Mouse (Mus musculus): ENCODE measurements around the gene Gngt2. TPM values are rescaled to one million over a fixed set of nuclear protein-coding genes. Genes with fewer than 3 reads are reported as not detected.

Gene Gngt2
- polyA plus RNA-seq (2012; ENCODE audit: insufficient read depth, insufficient read length, missing spikeins): 106 and 152 TPM in 2 replicates

GRCm38 (mm10) chr11:95837059-95837458 lies at the start of gene Gngt2:
Gene Gngt2, plus strand, starts transcription at chr11:95837216.
- H3K4me1 ChIP-seq (ENCODE audit: control insufficient read depth, insufficient read depth, insufficient read length, low read length): peaks cover 44% of the 10 kb centered on the region
- H3K27ac ChIP-seq (replicated peaks; ENCODE audit: low read depth, low read length): peak within 1 kb of the TSS; percentile 90
- no peak within 1 kb of the TSS for H3K4me3 ChIP-seq (ENCODE audit: insufficient read depth, low read depth, low read length)

GRCm38 (mm10) chr11:95789451-95789891 lies 47.5 kb upstream of the Gngt2 start:
- no peak overlapping the region for H3K4me3 ChIP-seq (ENCODE audit: insufficient read depth, low read depth, low read length)
- H3K27ac ChIP-seq (replicated peaks; ENCODE audit: low read depth, low read length): peak overlapping the region; percentile 75
- peaks cover 29% of the 10 kb centered on the region for H3K4me1 ChIP-seq (ENCODE audit: control insufficient read depth, insufficient read depth, insufficient read length, low read length)

- no peak overlapping the region for H3K4me3 ChIP-seq (ENCODE audit: insufficient read depth, low read depth, low read length)
- peak overlapping the region; percentile 57 for H3K27ac ChIP-seq (replicated peaks; ENCODE audit: low read depth, low read length)
- H3K4me1 ChIP-seq (ENCODE audit: control insufficient read depth, insufficient read depth, insufficient read length, low read length): peaks cover 40% of the 10 kb centered on the region
These were observed 45.2 kb upstream of the Gngt2 start for GRCm38 (mm10) chr11:95791787-95792186.

- Histone ChIP-seq H3K4me3 (ENCODE audit: insufficient read depth, low read depth, low read length) (no peak overlapping the region), H3K27ac (replicated peaks; ENCODE audit: low read depth, low read length) (0 out of 2 replicates have a peak overlapping the region, but pooled peaks have one; percentile 15), H3K4me1 (ENCODE audit: control insufficient read depth, insufficient read depth, insufficient read length, low read length) (peaks cover 43% of the 10 kb centered on the region)
These were observed 44.0 kb upstream of the Gngt2 start for GRCm38 (mm10) chr11:95792950-95793509.

GRCm38 (mm10) chr11:95794201-95794600 lies 42.8 kb upstream of the Gngt2 start:
- Histone ChIP-seq H3K27ac (replicated peaks; ENCODE audit: low read depth, low read length) (peak overlapping the region; percentile 90), H3K4me3 (ENCODE audit: insufficient read depth, low read depth, low read length) (no peak overlapping the region), H3K4me1 (ENCODE audit: control insufficient read depth, insufficient read depth, insufficient read length, low read length) (peaks cover 36% of the 10 kb centered on the region)

- no peak overlapping the region for H3K4me3 ChIP-seq (ENCODE audit: insufficient read depth, low read depth, low read length)
- peak overlapping the region; percentile 80 for H3K27ac ChIP-seq (replicated peaks; ENCODE audit: low read depth, low read length)
- H3K4me1 ChIP-seq (ENCODE audit: control insufficient read depth, insufficient read depth, insufficient read length, low read length): peaks cover 30% of the 10 kb centered on the region
These were observed 41.4 kb upstream of the Gngt2 start for GRCm38 (mm10) chr11:95795582-95795981.

- peaks cover 20% of the 10 kb centered on the region for H3K4me1 ChIP-seq (ENCODE audit: control insufficient read depth, insufficient read depth, insufficient read length, low read length)
- no peak overlapping the region for H3K4me3 ChIP-seq (ENCODE audit: insufficient read depth, low read depth, low read length)
- H3K27ac ChIP-seq (replicated peaks; ENCODE audit: low read depth, low read length): peak overlapping the region; percentile 95
These were observed 32.0 kb upstream of the Gngt2 start for GRCm38 (mm10) chr11:95805010-95805409.

- Histone ChIP-seq H3K27ac (replicated peaks; ENCODE audit: low read depth, low read length) (peak overlapping the region; percentile 95), H3K4me3 (ENCODE audit: insufficient read depth, low read depth, low read length) (no peak overlapping the region), H3K4me1 (ENCODE audit: control insufficient read depth, insufficient read depth, insufficient read length, low read length) (peaks cover 17% of the 10 kb centered on the region)
These were observed 31.5 kb upstream of the Gngt2 start for GRCm38 (mm10) chr11:95805527-95805926.

- peaks cover 15% of the 10 kb centered on the region for H3K4me1 ChIP-seq (ENCODE audit: control insufficient read depth, insufficient read depth, insufficient read length, low read length)
These were observed 29.1 kb upstream of the Gngt2 start for GRCm38 (mm10) chr11:95807884-95808283.

GRCm38 (mm10) chr11:95808448-95809011 lies 28.5 kb upstream of the Gngt2 start:
- peaks cover 15% of the 10 kb centered on the region for H3K4me1 ChIP-seq (ENCODE audit: control insufficient read depth, insufficient read depth, insufficient read length, low read length)
- H3K27ac ChIP-seq (replicated peaks; ENCODE audit: low read depth, low read length): no peak overlapping the region
- no peak overlapping the region for H3K4me3 ChIP-seq (ENCODE audit: insufficient read depth, low read depth, low read length)

More at GRCm38 (mm10) chr11:95807884-95808283, 29.1 kb upstream of the Gngt2 start:
- no peak overlapping the region for H3K27ac ChIP-seq (replicated peaks; ENCODE audit: low read depth, low read length)
- H3K4me3 ChIP-seq (ENCODE audit: insufficient read depth, low read depth, low read length): no peak overlapping the region

- no peak overlapping the region for H3K4me3 ChIP-seq (ENCODE audit: insufficient read depth, low read depth, low read length)
- H3K4me1 ChIP-seq (ENCODE audit: control insufficient read depth, insufficient read depth, insufficient read length, low read length): peaks cover 13% of the 10 kb centered on the region
- no peak overlapping the region for H3K27ac ChIP-seq (replicated peaks; ENCODE audit: low read depth, low read length)
These were observed 27.4 kb upstream of the Gngt2 start for GRCm38 (mm10) chr11:95809603-95810002.

- Histone ChIP-seq H3K4me3 (ENCODE audit: insufficient read depth, low read depth, low read length) (no peak overlapping the region), H3K4me1 (ENCODE audit: control insufficient read depth, insufficient read depth, insufficient read length, low read length) (peaks cover 3% of the 10 kb centered on the region; the same call in 1 of the 2 replicates), H3K27ac (replicated peaks; ENCODE audit: low read depth, low read length) (no peak overlapping the region)
These were observed 26.2 kb upstream of the Gngt2 start for GRCm38 (mm10) chr11:95810828-95811227.

- Histone ChIP-seq H3K4me1 (ENCODE audit: control insufficient read depth, insufficient read depth, insufficient read length, low read length) (peaks cover 3% of the 10 kb centered on the region; the same call in 1 of the 2 replicates), H3K27ac (replicated peaks; ENCODE audit: low read depth, low read length) (no peak overlapping the region), H3K4me3 (ENCODE audit: insufficient read depth, low read depth, low read length) (no peak overlapping the region)
These were observed 25.3 kb upstream of the Gngt2 start for GRCm38 (mm10) chr11:95811741-95812140.

GRCm38 (mm10) chr11:95812224-95812623 lies 24.8 kb upstream of the Gngt2 start:
- Histone ChIP-seq H3K4me1 (ENCODE audit: control insufficient read depth, insufficient read depth, insufficient read length, low read length) (peaks cover 3% of the 10 kb centered on the region; the same call in 1 of the 2 replicates), H3K4me3 (ENCODE audit: insufficient read depth, low read depth, low read length) (no peak overlapping the region), H3K27ac (replicated peaks; ENCODE audit: low read depth, low read length) (no peak overlapping the region)

- no peak overlapping the region for H3K27ac ChIP-seq (replicated peaks; ENCODE audit: low read depth, low read length)
- peaks cover 3% of the 10 kb centered on the region; the same call in 1 of the 2 replicates for H3K4me1 ChIP-seq (ENCODE audit: control insufficient read depth, insufficient read depth, insufficient read length, low read length)
- H3K4me3 ChIP-seq (ENCODE audit: insufficient read depth, low read depth, low read length): no peak overlapping the region
These were observed 22.9 kb upstream of the Gngt2 start for GRCm38 (mm10) chr11:95814101-95814500.

GRCm38 (mm10) chr11:95814857-95815256 lies 22.2 kb upstream of the Gngt2 start:
- H3K4me1 ChIP-seq (ENCODE audit: control insufficient read depth, insufficient read depth, insufficient read length, low read length): peaks cover 3% of the 10 kb centered on the region; the same call in 1 of the 2 replicates
- H3K4me3 ChIP-seq (ENCODE audit: insufficient read depth, low read depth, low read length): no peak overlapping the region
- no peak overlapping the region for H3K27ac ChIP-seq (replicated peaks; ENCODE audit: low read depth, low read length)
